Comparison of ENCODE assay signal across 8 mouse cellular contexts in genomic region chr10:122895121-122895770, GRCm38 (mm10).
DNase-seq lines count a peak whose midpoint lies in the region; ATAC-seq and TF ChIP-seq lines count a peak whose summit lies in the region.

No protein-coding gene starts in this region.

- H3K4me1 ChIP-seq in thymus, adult 2 months (replicated peaks; ENCODE audit: control insufficient read depth, insufficient read depth, low read length): 0 out of 2 replicates have a peak, but pooled peaks cover 4% of the 10 kb centered on the region
- peaks cover 6% of the 10 kb centered on the region for H3K4me1 ChIP-seq in forebrain, embryonic 15.5 days
- H3K4me1 ChIP-seq in hindbrain, embryonic 16.5 days (ENCODE audit: control insufficient read depth, insufficient read depth, low read depth, low read length): peaks cover 6% of the 10 kb centered on the region
- H3K4me1 ChIP-seq in lung, embryonic 15.5 days: peaks cover 34% of the 10 kb centered on the region

- TF ChIP-seq CTCF in thymus, adult 2 months (IDR thresholded peaks at IDR 0.05; ENCODE audit: borderline replicate concordance, control insufficient read depth, extremely low read depth, insufficient read depth, low read length, poor library complexity): no peak; the same call in 1 of the 2 replicates

- H3K4me2 ChIP-seq in forebrain, embryonic 15.5 days (replicated peaks): no peak overlapping the region
- no peak overlapping the region for H3K4me2 ChIP-seq in hindbrain, embryonic 16.5 days (ENCODE audit: low read length)
- no peak overlapping the region for H3K4me2 ChIP-seq in lung, embryonic 15.5 days

- H3K36me3 ChIP-seq in thymus, adult 2 months (ENCODE audit: control insufficient read depth, insufficient read depth, low read length): no peaks in the 10 kb centered on the region
- no peaks in the 10 kb centered on the region for H3K36me3 ChIP-seq in forebrain, embryonic 15.5 days
- H3K36me3 ChIP-seq in hindbrain, embryonic 16.5 days (ENCODE audit: control insufficient read depth, insufficient read depth, low read length): no peaks in the 10 kb centered on the region
- no peaks in the 10 kb centered on the region for H3K36me3 ChIP-seq in lung, embryonic 15.5 days

- ATAC-seq in forebrain, embryonic 15.5 days (replicated peaks): 0 out of 2 replicates have a peak, but pooled peaks have one; percentile 12
- ATAC-seq in hindbrain, embryonic 16.5 days: no peak; the same call in 1 of the 2 replicates
- ATAC-seq in lung, embryonic 15.5 days (ENCODE audit: borderline replicate concordance, extremely low read depth, low FRiP score, low TSS enrichment): peak; percentile 15; the same call in 1 of the 2 replicates

- TF ChIP-seq POLR2A in thymus, adult 2 months (IDR thresholded peaks at IDR 0.05; ENCODE audit: control insufficient read depth, extremely low read depth, insufficient read depth, low read length, poor library complexity): no peak

- DNase-seq in thymus, adult 2 months: peak; percentile 62
- DNase-seq in thymus, adult 18-20 months: no peak
- DNase-seq in cerebellum, adult 11 months: peak; percentile 59
- peak; percentile 48 for DNase-seq in skeletal muscle tissue, adult 2 months (ENCODE audit: low read depth, low spot score)
- no peak for DNase-seq in urinary bladder, postnatal 25 days (ENCODE audit: low spot score)

- H3K27ac ChIP-seq in thymus, adult 2 months (ENCODE audit: control insufficient read depth, insufficient read depth, low read length): no peak overlapping the region
- H3K27ac ChIP-seq in forebrain, embryonic 15.5 days (replicated peaks): peak overlapping the region; percentile 49
- peak overlapping the region; percentile 48 for H3K27ac ChIP-seq in hindbrain, embryonic 16.5 days (ENCODE audit: low read depth, low read length)
- H3K27ac ChIP-seq in lung, embryonic 15.5 days: peak overlapping the region; percentile 87

- H3K27me3 ChIP-seq in thymus, adult 2 months (ENCODE audit: control insufficient read depth, insufficient read depth, low read length): no peaks in the 10 kb centered on the region
- no peaks in the 10 kb centered on the region for H3K27me3 ChIP-seq in forebrain, embryonic 15.5 days
- no peaks in the 10 kb centered on the region for H3K27me3 ChIP-seq in hindbrain, embryonic 16.5 days (replicated peaks; ENCODE audit: control insufficient read depth, insufficient read depth, low read length)
- H3K27me3 ChIP-seq in lung, embryonic 15.5 days: no peaks in the 10 kb centered on the region

- no peak overlapping the region for H3K4me3 ChIP-seq in thymus, adult 2 months (ENCODE audit: control insufficient read depth, insufficient read depth, low read length)
- H3K4me3 ChIP-seq in forebrain, embryonic 15.5 days: no peak overlapping the region
- no peak overlapping the region for H3K4me3 ChIP-seq in hindbrain, embryonic 16.5 days (ENCODE audit: low read length)
- no peak overlapping the region for H3K4me3 ChIP-seq in lung, embryonic 15.5 days

- no peak overlapping the region for H3K9ac ChIP-seq in forebrain, embryonic 15.5 days (replicated peaks)
- H3K9ac ChIP-seq in hindbrain, embryonic 16.5 days (ENCODE audit: low read depth, low read length): no peak overlapping the region
- no peak overlapping the region for H3K9ac ChIP-seq in lung, embryonic 15.5 days

- 89% methylated on average over 12 of the region's 12 CpGs for WGBS in thymus, adult 2 months
- WGBS in forebrain, embryonic 15.5 days: 75% methylated on average over 12 of the region's 12 CpGs
- 70% methylated on average over 12 of the region's 12 CpGs for WGBS in hindbrain, embryonic 16.5 days
- WGBS in lung, embryonic 15.5 days: 77% methylated on average over 12 of the region's 12 CpGs

- H3K9me3 ChIP-seq in forebrain, embryonic 15.5 days: no peaks in the 10 kb centered on the region
- no peaks in the 10 kb centered on the region for H3K9me3 ChIP-seq in hindbrain, embryonic 16.5 days (ENCODE audit: control insufficient read depth, low read length)
- no peaks in the 10 kb centered on the region for H3K9me3 ChIP-seq in lung, embryonic 15.5 days

Comparison
In these comparisons a context has a peak if more than half of its experiments do, and no peak if none do; other contexts are left out.
1. DNase-seq: peak in thymus, adult 2 months (single experiment), cerebellum, adult 11 months (single experiment) and skeletal muscle tissue, adult 2 months (single experiment); none in thymus, adult 18-20 months (0 of 2) and urinary bladder, postnatal 25 days (single experiment).